Mouse (Mus musculus) testis, adult 2 months (tissue): ENCODE results near the gene Tyw1.

Experiments used
- CTCF ChIP-seq: fragments of 200-500 bp; IDR thresholded peaks from 2 replicates; pipeline ENCODE4 v1.5.1; 2012; ENCODE audit warnings: low read depth, mild to moderate bottlenecking, inconsistent platforms, low read length, moderate library complexity; ENCODE audit not compliant: control insufficient read depth, insufficient read depth, insufficient replicate concordance
- POLR2A ChIP-seq: fragments of 200-500 bp; IDR thresholded peaks from 2 replicates; pipeline ENCODE4 v1.6.1; 2012; ENCODE audit warnings: low read depth, mild to moderate bottlenecking, inconsistent platforms, low read length, moderate library complexity; ENCODE audit not compliant: control insufficient read depth

DNA sequence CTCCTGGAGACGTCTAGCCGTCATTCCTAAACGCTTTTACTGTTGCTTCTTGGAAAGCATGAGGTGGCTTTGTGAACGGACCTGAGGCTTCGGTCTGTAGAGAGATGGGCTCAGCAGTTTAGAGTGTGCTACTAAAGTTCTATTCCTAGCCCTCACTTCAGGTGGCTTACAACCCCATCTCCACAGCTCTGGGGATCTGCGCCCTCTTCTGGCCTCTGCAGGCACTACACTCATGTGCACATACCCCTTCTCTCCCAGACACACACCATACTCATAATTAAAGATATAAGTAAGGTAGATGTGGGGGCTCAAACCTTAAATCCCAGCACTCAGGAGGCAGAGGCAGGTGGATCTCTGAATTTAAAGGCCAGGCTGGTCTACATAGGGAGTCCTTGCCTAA, 34.8 kb downstream of the Tyw1 start:
- no peak for TF ChIP-seq POLR2A
- TF ChIP-seq CTCF, result peak; percentile 60; the same call in 1 of the 2 replicates
